Mouse (Mus musculus) ES-E14 (cell line): ENCODE results near the gene Agap3. TPM values are rescaled to one million over a fixed set of nuclear protein-coding genes. Genes with fewer than 3 reads are reported as not detected.

Experiments
- DNase-seq: peaks from one replicate; pipeline ENCODE4 v3.0.0-alpha.2; 2013; ENCODE audit warnings: low read depth, low spot score
- H3K27ac ChIP-seq: 2 replicates; pipeline ENCODE4 v1.5.1; 2012; ENCODE audit warnings: low read depth, mild to moderate bottlenecking, low read length, moderate library complexity, mixed read lengths; ENCODE audit not compliant: poor library complexity, insufficient read depth, severe bottlenecking
- H3K36me3 ChIP-seq: 2 replicates; pipeline ENCODE4 v1.6.1; 2012; ENCODE audit warnings: mild to moderate bottlenecking, low read length, moderate library complexity, mixed read lengths; ENCODE audit not compliant: control insufficient read depth, poor library complexity, insufficient read depth, severe bottlenecking
- H3K4me1 ChIP-seq, 2 experiments: fragments of 150-350 bp in 1 of 2; sonication (generic) in 1 of 2; 2 replicates each; pipeline ENCODE4 v1.6.1; 2012; ENCODE audit warnings: low read length in 2 of 2, mild to moderate bottlenecking in 1 of 2, mixed read lengths in 1 of 2; ENCODE audit not compliant: control insufficient read depth in 2 of 2, insufficient read depth in 2 of 2, poor library complexity in 1 of 2
- H3K4me3 ChIP-seq, 2 experiments: fragments of 150-350 bp in 1 of 2; sonication (generic) in 1 of 2; 2 replicates each; pipeline ENCODE4 v1.5.1; 2012; ENCODE audit warnings: low read length in 2 of 2, low read depth in 1 of 2, mild to moderate bottlenecking in 1 of 2, mixed read lengths in 1 of 2; ENCODE audit not compliant: insufficient read depth in 1 of 2, poor library complexity in 1 of 2, severe bottlenecking in 1 of 2
- H3K9ac ChIP-seq: 2 replicates; pipeline ENCODE4 v1.6.1; 2012; ENCODE audit warnings: low read depth, mild to moderate bottlenecking, low read length, mixed read lengths; ENCODE audit not compliant: poor library complexity, insufficient read depth, severe bottlenecking
- H3K9me3 ChIP-seq: fragments of 150-350 bp; sonication (generic); 2 replicates; pipeline ENCODE4 v1.6.1; 2012; ENCODE audit warnings: low read depth, mild to moderate bottlenecking, low read length; ENCODE audit not compliant: control insufficient read depth, insufficient read depth
- CHD2 ChIP-seq: IDR thresholded peaks from 2 replicates; pipeline ENCODE4 v1.6.1; 2014; ENCODE audit warnings: mild to moderate bottlenecking, low read depth, low read length, inconsistent platforms
- HCFC1 ChIP-seq: IDR thresholded peaks from 2 replicates; pipeline ENCODE4 v1.6.1; 2012; ENCODE audit warnings: low read length, inconsistent platforms, borderline replicate concordance; ENCODE audit not compliant: insufficient read depth
- MAFK ChIP-seq: IDR thresholded peaks from 2 replicates; pipeline ENCODE4 v1.6.1; 2014; ENCODE audit warnings: mild to moderate bottlenecking, low read depth, low read length, inconsistent platforms; ENCODE audit not compliant: insufficient read depth
- ZC3H11A ChIP-seq: IDR thresholded peaks from 2 replicates; pipeline ENCODE4 v1.6.1; 2012; ENCODE audit warnings: low read depth, mild to moderate bottlenecking, inconsistent platforms, low read length, borderline replicate concordance
- ZNF384 ChIP-seq: IDR thresholded peaks from 2 replicates; pipeline ENCODE4 v1.6.1; 2012; ENCODE audit warnings: low read depth, low read length, inconsistent platforms
- in situ Hi-C, 2 experiments: fragments of 600-800 bp; cut with MboI; formaldehyde crosslinking; loops; one replicate each; pipeline ENCODE4 v1.15.1; 2025; ENCODE audit warnings: low sequenced_read_pairs in 2 of 2, inconsistent platforms in 1 of 2; ENCODE audit not compliant: unreplicated experiment in 2 of 2
- total RNA-seq: library from RNA; depleted of rRNA; stranded (reverse); fragments of 300-350 nt; gene quantifications from 2 replicates; pipeline ENCODE4 v1.2.3, GENCODE M21; 2012

Gene Agap3
- total RNA-seq, 1 experiment = 51.2 TPM

DNA sequence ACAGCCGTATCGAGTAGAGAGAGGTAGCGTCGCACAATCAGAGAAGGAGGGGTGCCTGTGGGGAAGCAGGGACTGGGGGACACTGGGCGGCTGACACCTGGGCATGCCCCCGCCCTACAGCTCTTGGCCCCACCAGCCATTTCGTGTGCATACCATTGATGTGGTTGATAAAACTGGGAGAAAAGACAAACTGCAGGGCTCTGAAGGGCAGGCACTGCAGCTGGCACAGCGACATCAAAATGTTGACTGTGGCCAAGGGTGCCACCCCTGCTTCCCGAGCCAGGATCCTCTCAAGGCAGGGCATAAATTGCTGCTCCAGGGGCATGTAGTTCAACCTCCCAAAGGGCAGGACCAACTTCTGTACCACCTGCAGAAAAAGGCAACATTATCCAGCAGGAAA, 9.9 kb upstream of the Agap3 start:
- Histone ChIP-seq H3K4me3 (no peak overlapping the region), H3K36me3 (peaks cover 34% of the 10 kb centered on the region), H3K9me3 (no peaks in the 10 kb centered on the region), H3K9ac (no peak overlapping the region), H3K27ac (no peak overlapping the region), H3K4me1 (peaks cover 5 to 18% of the 10 kb centered on the region in 2 experiments; a peak in 3 of 4 replicates)
- TF ChIP-seq CHD2 = no peak
- in situ Hi-C loops = no loop called here
- DNase-seq = no peak

DNA sequence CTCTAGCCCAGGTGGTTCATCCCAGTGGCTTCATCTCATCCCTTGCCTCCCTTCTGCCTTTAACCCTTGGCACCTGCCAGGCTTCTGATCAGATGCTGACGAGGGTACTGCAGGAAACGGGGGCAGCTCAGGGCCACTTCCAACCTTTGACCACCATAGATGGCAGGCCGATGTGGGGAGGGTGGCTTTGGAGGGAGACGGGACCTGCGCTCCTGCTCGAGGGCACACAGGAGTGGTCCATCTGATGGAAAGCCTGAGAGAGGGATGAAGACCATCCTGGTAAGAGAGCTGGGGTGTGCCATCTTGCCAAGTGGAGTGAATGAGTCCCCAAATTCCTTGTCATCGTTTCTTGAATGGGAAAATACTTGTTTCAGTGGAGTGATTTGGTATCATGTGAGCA, 8.8 kb upstream of the Agap3 start:
- no peaks in the 10 kb centered on the region for H3K9me3 ChIP-seq
- in situ Hi-C loops = no loop called here
- no peak overlapping the region for H3K4me3 ChIP-seq
- TF ChIP-seq ZNF384 (no peak), MAFK (no peak), ZC3H11A (no peak), CHD2 (no peak), HCFC1 (no peak)
- H3K27ac ChIP-seq = no peak overlapping the region
- H3K4me1 ChIP-seq = peaks cover 5 to 21% of the 10 kb centered on the region in 2 experiments; a peak in 3 of 4 replicates
- peaks cover 34% of the 10 kb centered on the region for H3K36me3 ChIP-seq
- no peak overlapping the region for H3K9ac ChIP-seq
- DNase-seq = no peak

DNA sequence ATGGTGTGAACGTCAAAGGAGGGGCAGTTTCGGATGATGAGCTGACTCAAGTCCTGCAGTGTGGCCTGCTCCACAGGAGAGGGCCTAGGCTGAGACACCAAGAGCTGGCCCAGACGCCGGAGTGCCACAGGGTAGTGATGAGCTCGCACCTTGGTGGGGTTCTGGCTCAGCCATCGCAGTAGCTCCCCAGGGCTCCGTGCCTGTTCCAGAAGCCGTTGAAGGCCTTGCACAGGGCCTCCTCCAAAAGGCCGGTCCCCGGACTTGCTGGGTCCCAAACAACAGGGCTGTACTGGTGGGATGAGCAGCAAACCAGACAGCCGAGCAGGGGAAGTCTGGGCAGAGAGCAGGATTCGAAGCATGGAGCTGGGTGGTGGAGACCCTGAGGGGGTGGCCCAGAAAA, 8.1 kb upstream of the Agap3 start:
- no peak for DNase-seq
- Histone ChIP-seq H3K9ac (peak overlapping the region; percentile 95; the same call in 1 of the 2 replicates), H3K4me1 (peaks cover 5 to 21% of the 10 kb centered on the region in 2 experiments; a peak in 3 of 4 replicates), H3K4me3 (peak overlapping the region; percentile 93; a peak in 3 of 4 replicates), H3K9me3 (no peaks in the 10 kb centered on the region), H3K36me3 (peaks cover 34% of the 10 kb centered on the region), H3K27ac (no peak overlapping the region)
- in situ Hi-C loops = no loop called here
- TF ChIP-seq MAFK (no peak), ZNF384 (no peak), CHD2 (no peak), HCFC1 (no peak)

DNA sequence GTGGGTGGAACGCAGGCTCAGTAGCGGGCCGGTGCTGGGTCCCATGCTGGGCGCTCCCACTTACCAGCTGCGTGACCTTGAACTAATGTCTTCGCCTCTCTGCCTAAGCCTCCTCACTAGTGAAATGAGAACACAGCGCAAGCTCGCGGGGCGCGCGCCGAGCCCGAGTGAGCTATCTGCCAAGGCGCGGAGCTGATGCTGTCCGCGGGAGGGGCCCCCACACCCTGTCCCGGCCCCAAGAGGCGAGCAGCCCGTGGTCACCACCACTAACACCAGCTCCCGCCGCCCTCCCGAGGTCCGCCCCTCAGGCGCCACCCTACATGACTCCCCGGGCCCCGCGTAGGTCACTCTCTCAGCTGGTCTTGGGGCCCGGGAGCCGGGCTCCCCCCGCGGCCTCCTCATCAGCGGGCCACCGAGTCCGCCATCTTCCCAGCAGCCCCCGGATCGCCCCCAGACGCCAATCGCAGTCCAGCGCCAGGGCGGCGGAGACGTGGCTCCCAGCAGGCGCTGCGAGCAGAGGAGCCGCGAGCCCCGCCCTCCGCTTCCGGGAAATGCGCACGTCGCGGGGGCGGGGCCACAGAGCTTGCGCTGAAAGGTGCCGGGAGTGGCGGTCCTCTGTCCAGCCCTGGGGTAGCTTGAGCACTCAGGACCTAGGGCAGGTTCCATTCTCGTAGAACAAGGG, 7.1 kb upstream of the Agap3 start, which contains the start of gene Fastk:
Gene Fastk, minus strand, starts transcription at position 542 of the 682 bp plus-strand sequence.
- H3K4me3 ChIP-seq = peak within 1 kb of the TSS; percentile 93
- H3K9ac ChIP-seq = peak within 1 kb of the TSS; percentile 95
- TF ChIP-seq ZNF384 (no peak), HCFC1 (peak; percentile 51; the same call in 1 of the 2 replicates)
- in situ Hi-C loops = no loop called here
- H3K36me3 ChIP-seq = peaks cover 26% of the 10 kb centered on the region
- H3K9me3 ChIP-seq = no peaks in the 10 kb centered on the region
- H3K4me1 ChIP-seq = peaks cover 5 to 19% of the 10 kb centered on the region in 2 experiments; a peak in 3 of 4 replicates
- peak; percentile 82 for DNase-seq
- H3K27ac ChIP-seq = peak within 1 kb of the TSS; percentile 72
